Comparison of ENCODE assay signal across 18 mouse cellular contexts in genomic region chr13:111467350-111467749, GRCm38 (mm10).
"Had no signal": no experiment of that assay in that cellular context is flagged by ENCODE, and none has a peak within 500 bp of the region (broad histone marks: within the 10 kb centered on the region; RNA-seq: fewer than 3 reads in every experiment).

No protein-coding gene starts in this region.

- H3K9me3 ChIP-seq: liver, embryonic 12.5 days; megakaryocyte, embryonic 14.5 days; midbrain, embryonic 13.5 days; midbrain, embryonic 15.5 days; neural tube, embryonic 13.5 days; neural tube, embryonic 15.5 days; stomach, embryonic 15.5 days had no signal

- H3K36me3 ChIP-seq: midbrain, embryonic 15.5 days; neural tube, embryonic 15.5 days had no signal

- H3K4me1 ChIP-seq: stomach, embryonic 15.5 days had no signal

- H3K9ac ChIP-seq: liver, embryonic 12.5 days; liver, embryonic 14.5 days; lung, embryonic 14.5 days; midbrain, embryonic 13.5 days; midbrain, embryonic 15.5 days; neural tube, embryonic 13.5 days; neural tube, embryonic 15.5 days; stomach, embryonic 15.5 days had no signal

- ATAC-seq: liver, embryonic 12.5 days; midbrain, embryonic 13.5 days; midbrain, embryonic 15.5 days had no signal

- H3K27ac ChIP-seq: liver, embryonic 12.5 days; liver, embryonic 14.5 days; midbrain, embryonic 13.5 days; midbrain, embryonic 15.5 days; neural tube, embryonic 13.5 days; neural tube, embryonic 15.5 days; stomach, embryonic 15.5 days; stomach, postnatal 0 days had no signal

- H3K27me3 ChIP-seq: liver, embryonic 12.5 days; megakaryocyte, embryonic 14.5 days; midbrain, embryonic 13.5 days; midbrain, embryonic 15.5 days; neural tube, embryonic 13.5 days; neural tube, embryonic 15.5 days; stomach, embryonic 15.5 days had no signal

- H3K4me2 ChIP-seq: liver, embryonic 12.5 days; lung, embryonic 14.5 days; midbrain, embryonic 11.5 days; midbrain, embryonic 13.5 days; midbrain, embryonic 15.5 days; neural tube, embryonic 13.5 days; neural tube, embryonic 15.5 days; stomach, embryonic 15.5 days had no signal

- DNase-seq: lung, adult 18-20 months; lung, embryonic 14.5 days; lung, postnatal 10 days; lung, postnatal 4 days; right cerebral cortex, postnatal 14 days; thymus, postnatal 14 days; thymus, postnatal 36 days had no signal

- H3K4me3 ChIP-seq: liver, embryonic 12.5 days; megakaryocyte, embryonic 14.5 days; midbrain, embryonic 13.5 days; midbrain, embryonic 15.5 days; myocyte; neural tube, embryonic 13.5 days; neural tube, embryonic 15.5 days; stomach, embryonic 15.5 days had no signal
